Mouse (Mus musculus) thymus, postnatal 25 days (tissue): Measurements from ENCODE around the gene Rad50.

ENCODE experiments used
- DNase-seq: peaks from one replicate; pipeline ENCODE4 v3.0.0; 2022

Rad50 gene

GRCm38 (mm10) chr11:53632122-53632733 lies 74.9 kb downstream of the Rad50 start:
- DNase-seq, result no peak

GRCm38 (mm10) chr11:53627859-53628258 lies 79.3 kb downstream of the Rad50 start:
- peak; percentile 68 for DNase-seq

- DNase-seq, result no peak
Measured at GRCm38 (mm10) chr11:53626802-53627373, 80.2 kb downstream of the Rad50 start.

GRCm38 (mm10) chr11:53624124-53624523 lies 83.0 kb downstream of the Rad50 start:
- DNase-seq, result no peak

DNA sequence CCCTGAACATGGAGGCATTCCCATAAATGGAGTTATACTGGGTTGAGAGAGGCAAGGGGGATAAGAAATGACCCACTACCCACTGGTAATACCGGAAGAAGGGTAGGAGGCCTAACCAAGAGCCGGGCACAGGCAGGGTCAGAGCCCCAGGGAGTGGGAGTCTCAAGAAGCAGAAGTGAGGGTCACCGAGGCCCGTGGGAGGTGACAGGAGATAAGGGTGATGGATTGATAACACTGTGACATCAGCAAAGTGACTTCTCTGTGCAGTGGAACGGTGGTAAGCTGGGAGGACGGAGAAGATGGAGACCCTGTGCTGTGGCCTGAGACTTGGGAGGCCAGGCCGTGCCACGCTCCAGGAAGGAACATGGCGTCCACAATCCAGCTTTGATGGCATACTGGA lies 83.5 kb downstream of the Rad50 start:
- DNase-seq, result no peak

DNA sequence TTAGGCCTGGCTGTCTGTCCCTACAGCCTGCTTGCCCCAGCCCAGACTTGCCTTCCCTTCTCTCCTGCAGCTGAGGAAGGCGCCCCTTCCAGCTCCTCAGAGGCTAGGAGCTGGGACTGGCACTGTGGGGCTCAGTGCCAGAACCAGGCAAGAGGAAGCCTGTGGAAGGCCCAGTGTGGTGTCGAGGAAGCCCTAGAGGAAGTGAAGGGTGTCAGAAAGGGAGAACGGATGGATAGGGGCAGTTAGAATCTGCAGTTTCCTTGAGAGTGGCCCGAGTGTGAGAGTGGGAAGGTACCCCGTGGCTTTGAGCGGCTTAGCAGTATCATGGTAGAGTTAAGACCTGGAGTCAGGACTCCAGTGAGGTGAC lies 84.7 kb downstream of the Rad50 start:
- DNase-seq, result no peak

DNA sequence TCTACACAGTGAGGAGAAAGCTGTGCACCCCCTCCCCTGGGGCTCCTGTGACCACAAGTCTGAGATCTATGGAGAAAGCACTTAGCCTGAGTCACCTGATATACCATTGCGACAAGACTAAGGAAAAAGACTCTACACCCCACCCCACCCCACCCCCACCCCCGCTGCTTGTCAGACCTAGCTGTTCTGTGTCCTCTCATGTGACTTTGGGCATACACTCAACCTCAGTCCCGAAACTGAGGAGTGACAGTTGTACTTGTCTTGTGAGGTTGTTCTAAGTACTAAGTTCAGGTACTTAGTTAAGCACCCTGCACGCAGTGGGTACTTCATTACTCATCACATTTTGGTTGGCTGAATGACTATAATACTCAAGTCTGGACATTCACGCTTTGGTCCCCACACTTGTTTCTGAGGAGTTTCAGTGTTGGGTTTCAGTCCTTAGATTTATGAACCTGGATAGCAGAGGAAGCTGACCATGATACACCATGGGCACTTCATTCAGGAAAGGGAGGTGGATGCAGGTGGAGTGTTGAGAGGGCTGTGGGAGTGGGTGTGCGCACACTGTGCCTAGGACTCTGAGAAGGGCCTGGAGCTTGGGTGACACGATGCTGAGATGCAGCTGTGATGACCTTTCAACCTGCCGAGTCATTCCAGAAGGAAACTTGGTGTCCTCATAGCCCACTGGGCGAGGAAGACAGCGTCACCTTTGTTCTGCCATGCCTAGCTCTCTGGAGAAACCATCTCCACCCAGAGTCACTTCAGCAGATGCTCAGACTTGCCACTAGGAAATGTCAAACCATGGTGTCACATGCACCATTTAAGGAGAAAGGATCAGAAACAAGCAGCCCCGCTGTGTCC lies 85.3 kb downstream of the Rad50 start:
- no peak for DNase-seq

DNA sequence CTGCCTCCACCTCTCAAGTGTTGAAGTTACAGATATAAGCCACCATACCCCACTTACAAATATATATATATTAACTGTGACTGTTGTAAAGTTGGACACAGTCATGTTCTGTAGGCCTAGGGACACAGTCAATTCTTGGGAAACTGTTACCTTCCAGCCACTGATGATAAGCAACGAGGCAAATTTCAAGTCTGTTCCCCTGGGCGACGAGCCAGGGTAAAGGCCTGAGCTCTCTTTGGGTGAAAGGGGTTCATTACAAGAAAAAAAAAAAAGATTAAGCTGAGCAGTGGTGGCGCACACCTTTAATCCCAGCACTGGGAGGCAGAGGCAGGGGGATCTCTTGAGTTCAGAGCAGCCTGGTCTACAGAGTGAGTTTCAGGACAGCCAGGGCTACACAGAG lies 87.0 kb downstream of the Rad50 start:
- no peak for DNase-seq

GRCm38 (mm10) chr11:53619428-53619827 lies 87.7 kb downstream of the Rad50 start:
- DNase-seq, result no peak

GRCm38 (mm10) chr11:53618619-53619198 lies 88.4 kb downstream of the Rad50 start, which contains the start of gene Il4:
Gene Il4, minus strand, starts transcription at chr11:53618669.
- DNase-seq, result no peak

GRCm38 (mm10) chr11:53617562-53618109 lies 89.5 kb downstream of the Rad50 start:
- no peak for DNase-seq

DNA sequence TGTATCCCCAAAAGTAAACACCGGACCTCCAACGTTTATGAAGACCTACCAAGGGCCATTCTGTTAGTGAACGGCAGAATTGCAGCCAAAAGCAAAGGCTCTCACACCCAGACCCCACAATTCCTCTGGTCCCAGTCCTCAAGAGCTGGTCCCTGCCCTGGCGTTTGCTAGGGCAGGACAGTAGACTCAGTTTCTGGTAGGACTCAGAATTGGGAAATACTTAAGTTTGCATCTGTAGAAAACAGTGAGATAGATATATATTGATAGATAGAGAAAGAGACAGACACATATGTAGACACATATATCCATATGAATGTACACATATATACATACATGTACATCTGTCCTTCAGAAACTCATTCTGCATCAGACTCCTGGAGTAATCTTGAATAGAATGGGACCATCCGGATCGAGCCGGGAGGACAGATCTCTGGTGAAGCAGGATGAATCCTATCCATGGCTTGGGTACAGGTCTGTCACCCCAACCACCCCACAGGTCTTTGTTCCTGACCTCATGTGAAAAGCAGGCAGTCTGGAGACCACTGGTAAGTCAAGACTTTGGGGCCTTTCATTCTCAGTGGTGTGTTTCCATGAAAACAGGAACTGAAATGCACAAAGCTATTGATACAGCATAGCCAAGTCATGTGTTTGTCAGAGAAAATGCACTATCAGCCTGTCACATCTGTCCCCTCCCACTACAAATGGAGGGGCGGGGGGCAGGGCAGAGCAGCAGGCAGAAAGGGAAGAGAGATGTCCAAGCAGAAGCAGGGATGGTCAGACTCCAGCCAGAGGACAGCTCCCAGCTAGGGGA lies 90.2 kb downstream of the Rad50 start:
- no peak for DNase-seq

DNA sequence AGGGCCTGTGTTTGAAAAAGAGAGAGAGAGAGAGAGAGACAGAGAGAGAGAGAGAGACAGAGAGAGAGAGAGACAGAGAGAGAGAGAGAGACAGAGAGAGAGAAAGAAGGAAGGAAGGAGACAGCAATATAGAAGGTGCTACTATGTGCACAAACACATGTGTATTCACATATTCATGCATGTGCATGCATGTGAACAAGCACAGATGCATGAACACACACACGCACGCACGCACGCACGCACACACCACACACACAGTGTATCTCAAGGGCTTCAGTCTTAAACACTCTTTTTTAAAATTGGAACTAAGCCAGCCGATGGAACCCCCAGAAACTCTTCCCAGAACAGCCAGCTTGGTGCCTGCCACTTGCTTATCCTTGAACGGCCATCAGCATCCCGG lies 91.5 kb downstream of the Rad50 start:
- no peak for DNase-seq

GRCm38 (mm10) chr11:53615172-53615571 lies 91.9 kb downstream of the Rad50 start:
- no peak for DNase-seq

GRCm38 (mm10) chr11:53609672-53610071 lies 97.4 kb downstream of the Rad50 start:
- DNase-seq, result no peak

DNA sequence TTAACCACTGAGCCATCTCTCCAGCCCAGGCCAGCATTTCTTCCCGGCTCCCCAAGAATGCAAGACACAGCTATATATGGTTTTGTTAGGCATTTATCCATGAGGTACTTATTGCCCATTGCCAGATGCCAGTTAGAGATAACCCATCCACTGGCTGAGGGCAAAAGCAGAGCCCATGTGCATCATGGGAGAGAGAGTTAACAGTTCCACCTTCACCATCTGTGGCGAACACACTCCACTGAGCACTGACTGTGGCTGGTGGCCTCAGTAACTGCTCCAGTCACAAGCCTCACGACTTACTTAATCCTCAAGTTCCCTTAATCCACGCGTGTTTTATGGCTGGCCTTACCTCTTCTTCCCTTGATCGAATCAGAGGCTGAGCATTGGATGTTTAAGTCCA lies 97.9 kb downstream of the Rad50 start:
- DNase-seq, result no peak

DNA sequence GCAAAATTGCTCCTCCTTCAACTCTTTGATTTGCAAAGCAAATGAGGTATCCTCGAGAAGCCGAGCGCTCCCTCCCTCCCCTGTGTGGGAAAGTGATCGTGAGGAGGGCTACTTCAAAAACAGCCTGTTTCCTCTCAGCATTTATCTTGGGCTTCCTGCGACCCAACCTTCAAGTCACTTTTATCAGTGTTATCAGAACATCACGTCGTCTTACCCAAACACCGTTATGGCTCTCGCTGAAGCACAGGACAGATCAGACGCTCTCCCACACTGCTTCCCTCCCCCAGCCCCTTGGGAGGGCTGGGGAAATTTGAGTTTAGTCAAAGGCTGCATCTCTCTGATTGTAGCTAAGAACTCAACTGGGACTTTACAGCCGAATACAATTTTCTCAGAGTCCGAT lies 101.5 kb downstream of the Rad50 start:
- no peak for DNase-seq

DNA sequence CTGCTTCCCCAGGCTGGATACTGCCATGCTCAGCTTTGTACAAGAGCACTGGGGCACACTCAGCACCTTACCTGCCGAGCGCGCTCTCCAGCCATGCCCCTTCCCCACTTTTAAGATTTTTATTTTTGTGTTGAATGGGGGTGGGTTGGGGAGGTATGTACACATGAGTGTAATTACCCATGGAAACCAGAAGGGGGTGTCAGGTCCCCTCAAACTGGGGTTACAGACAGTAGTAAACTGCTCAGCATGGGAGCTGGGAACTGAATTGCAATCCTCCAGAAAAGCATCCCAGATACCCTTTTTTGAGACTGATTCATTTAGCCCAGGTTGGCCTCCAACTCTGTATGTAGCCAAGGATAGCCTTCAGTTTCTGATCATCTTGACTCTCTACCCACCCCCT lies 102.1 kb downstream of the Rad50 start:
- no peak for DNase-seq
